Mouse (Mus musculus): ENCODE data around the gene Trim28.

GRCm38 (mm10) chr7:13053961-13054286, 55.0 kb downstream of the Trim28 start:
- TF ChIP-seq CTCF (IDR thresholded peaks at IDR 0.05; ENCODE audit: borderline replicate concordance, insufficient read depth, low read depth, low read length) = no peak
- TF ChIP-seq POLR2A (IDR thresholded peaks at IDR 0.05; ENCODE audit: borderline replicate concordance, insufficient read depth, low read length) = no peak
